Mouse (Mus musculus) layer of hippocampus, postnatal 36 days (tissue): ENCODE measurements around the gene Wdr26. TPM values are rescaled to one million over a fixed set of nuclear protein-coding genes. Genes with fewer than 3 reads are reported as not detected.

Experiments used
- DNase-seq, 2 experiments: peaks; one replicate each; pipeline ENCODE4 v3.0.0; 2022
- total RNA-seq, 2 experiments: library from RNA; stranded (reverse); gene quantifications; 2 replicates each; pipeline ENCODE4 v1.2.3; 2021

Gene Wdr26
- total RNA-seq, 2 experiments from 2014 or later = 119 to 122 TPM

DNA sequence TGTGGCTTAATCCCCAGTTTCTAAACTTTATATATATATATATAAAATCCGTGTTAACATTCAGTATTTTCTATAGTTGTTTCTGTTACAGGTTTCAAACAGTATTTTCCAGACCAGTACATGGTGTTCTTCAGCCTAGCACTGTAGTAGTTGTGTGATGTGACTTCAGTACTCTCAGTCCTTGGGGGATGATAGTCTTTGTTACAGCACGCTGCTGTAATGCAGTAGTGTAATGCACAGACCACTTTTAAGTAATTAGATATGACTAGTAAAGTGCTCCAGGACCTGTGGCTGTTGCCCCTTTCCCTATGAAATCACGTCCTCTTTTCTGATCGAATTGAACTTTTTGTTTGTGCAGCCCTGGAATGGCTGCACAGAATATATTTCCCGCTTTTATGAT lies 60.3 kb downstream of the Wdr26 start:
- no peak for DNase-seq

DNA sequence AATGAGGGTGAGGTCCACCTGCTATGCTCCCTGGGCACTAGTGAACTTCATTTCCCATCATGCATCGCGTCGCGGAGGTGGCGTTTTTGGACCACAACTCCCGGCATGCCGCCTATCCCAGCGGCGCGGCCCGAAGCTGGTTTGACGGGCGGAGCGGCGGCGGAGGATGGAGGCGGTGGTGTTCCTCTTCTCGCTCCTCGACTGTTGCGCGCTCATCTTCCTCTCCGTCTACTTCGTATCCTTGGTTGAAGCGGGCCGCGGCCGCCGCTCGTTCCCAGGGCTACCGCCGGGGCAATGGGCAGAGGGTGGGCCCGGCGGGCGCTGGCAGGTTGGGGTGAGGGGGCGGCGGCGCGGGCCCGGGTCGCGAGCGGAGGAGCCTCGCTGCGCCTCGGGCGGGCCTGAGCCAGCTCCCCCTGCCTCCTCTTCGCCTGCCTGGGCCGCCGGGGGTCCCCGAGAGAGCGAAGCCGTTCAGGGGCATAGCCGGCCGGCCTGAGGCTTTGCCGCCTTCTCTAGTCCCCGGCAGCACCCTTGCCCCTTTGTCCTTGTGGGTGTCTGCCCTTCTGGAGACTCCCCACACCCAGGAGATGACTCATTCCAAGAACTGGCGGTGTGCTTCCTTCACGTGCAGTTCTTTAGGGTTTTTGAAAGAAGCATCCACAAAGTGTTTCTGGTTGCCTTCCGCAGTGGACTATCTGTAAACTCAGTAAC lies 60.8 kb downstream of the Wdr26 start:
- peak; percentile 89 to 90 for DNase-seq

DNA sequence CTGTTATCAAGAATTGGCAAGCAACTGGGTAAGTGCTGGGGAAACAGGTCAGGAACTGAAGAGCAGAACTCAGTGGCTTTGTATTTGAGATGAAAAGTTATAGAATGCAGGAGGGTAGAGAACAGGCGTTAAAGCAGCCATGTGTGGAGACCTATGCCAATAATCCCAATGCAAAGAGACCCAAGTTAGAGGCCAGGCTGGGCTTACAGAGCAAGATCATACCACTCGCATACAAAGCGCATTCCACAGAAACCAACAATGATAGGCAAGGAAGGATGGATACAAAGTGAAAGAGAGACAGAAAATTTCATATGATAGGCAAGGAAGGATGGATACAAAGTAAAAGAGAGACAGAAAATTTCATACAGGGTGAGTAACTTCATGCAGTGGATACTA lies 61.4 kb downstream of the Wdr26 start:
- DNase-seq = no peak

DNA sequence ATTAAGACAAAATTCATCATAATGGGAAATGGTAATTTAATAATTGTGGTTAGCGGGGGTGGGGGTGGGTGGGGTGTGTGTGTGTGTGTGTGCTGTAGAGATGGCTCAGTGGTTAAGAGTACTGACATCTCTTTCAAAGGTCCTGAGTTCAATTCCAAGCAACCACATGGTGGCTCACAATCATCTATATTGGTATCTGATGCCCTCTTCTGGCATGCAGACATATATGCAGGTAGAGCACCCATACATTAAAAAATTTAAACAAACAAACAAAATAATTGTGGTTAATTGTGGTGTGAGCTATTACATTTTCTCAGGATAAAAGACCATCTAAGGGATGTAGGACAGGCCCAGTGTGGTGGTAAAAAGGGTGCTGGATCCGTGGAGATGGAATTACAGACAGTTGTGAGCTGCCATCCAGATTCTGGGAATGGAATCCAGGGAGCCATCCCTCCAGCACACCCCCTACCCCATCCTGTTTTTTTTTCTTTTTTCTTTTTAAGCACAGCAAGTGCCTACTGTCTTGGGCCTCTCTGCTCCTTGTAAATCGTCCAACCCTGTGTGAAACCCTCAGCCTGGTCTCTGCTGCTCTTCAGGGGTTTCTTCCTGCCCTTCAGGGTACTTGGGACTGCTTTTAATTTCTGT lies 62.3 kb downstream of the Wdr26 start:
- no peak for DNase-seq

DNA sequence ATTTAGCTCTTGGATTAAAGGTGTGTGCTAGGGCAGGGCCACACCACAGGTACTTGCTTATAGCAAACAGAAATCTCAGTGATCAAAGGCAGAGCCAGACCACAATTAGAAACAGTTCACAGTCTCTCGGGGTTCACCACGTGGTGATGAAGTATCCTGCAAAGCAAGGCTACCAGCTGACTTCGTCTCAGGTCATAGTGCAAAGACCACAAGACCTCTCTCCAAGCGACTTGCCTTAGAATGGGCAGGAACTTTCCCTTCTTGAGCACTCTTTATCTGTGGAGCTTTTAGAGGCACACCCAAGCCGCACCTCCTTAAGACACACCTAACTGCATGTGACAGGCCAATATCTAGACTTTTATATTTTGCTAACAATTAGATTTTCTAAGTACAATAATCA lies 63.3 kb downstream of the Wdr26 start:
- no peak for DNase-seq

DNA sequence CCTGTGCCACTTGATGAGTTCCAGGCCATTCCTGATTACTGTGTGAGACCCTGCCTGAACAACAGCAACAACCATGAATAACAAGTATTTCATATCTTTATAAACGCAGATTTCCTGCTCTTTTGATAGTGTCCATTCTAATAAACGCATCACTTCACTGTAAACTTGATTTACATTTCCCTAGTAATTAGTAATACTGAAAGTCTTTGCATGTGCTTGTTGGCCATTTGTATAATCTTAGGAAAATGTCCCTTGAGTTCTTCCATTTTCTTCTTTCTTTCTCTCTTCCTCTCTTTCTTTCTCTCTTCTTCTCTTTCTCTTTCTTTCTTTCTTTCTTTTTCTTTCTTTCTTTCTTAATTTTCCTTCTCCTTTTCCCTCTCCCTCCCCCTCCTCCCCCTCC lies 65.6 kb downstream of the Wdr26 start:
- no peak for DNase-seq

DNA sequence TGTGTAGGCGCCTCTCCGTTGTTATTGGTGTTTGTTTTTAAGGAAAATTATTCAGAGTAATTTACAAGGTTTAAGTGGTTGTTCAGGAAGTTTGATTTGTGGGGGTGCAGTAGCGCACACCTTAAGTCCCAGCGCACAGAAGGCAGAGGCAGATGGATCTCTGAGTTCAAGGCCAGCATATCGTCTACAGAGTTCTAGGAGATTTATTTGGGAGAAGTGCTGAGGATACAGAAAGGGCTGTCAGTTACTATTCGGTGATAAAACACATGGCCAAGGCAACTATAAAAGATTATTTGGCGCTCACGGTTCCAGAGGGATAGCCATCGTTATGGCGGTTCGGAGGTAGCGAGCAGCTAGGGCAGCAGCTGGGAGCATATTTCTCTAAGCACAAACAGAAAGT lies 66.8 kb downstream of the Wdr26 start:
- DNase-seq = no peak

DNA sequence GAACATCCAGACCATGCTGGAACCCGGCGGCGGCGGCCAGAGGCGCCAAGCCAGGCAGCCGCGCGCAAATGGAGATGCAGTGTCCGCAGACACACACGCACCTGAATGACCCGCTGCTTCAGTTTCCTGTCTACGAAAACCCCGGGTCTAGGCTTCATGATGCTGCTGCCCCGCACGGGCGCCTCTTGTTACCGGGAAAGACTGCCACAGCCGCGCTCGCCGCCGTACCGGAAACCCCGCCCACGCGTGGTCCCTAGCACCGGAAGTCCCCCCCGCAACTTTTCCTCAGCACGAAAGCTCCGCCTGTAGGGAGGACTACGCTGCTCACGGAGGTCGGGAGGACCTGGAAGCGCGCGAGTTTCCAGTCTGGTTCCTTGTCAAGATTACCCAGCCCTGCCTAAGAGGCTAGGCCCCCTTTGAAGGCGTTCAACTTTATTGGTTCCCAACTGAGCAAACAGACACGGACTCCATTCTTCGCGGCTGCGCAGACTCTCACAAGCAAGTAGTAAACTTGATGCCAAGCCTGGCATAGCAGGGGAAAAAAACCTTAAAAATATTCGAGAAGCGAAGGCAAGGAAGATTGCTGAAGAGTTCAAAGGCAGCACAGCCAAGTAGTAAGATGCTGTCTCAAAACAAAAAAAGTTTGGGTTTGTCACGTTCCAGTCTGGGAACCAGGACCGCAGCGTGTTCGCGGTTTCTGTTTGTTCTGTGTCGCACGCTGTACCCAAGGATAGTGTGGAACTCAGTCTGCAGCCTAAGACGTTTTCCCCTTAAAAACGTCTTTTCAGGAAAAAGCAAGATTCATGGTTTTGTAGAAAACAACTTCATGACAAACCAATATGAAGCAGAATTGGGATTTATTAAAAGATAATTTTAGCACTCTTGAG lies 67.6 kb downstream of the Wdr26 start, which contains the start of the genes Nvl and Cnih4:
Nvl (minus strand) TSS at position 255 of the 887 bp plus-strand sequence.
Cnih4 (plus strand) TSS at position 744 of the 887 bp plus-strand sequence.
- DNase-seq = peak; percentile 93

DNA sequence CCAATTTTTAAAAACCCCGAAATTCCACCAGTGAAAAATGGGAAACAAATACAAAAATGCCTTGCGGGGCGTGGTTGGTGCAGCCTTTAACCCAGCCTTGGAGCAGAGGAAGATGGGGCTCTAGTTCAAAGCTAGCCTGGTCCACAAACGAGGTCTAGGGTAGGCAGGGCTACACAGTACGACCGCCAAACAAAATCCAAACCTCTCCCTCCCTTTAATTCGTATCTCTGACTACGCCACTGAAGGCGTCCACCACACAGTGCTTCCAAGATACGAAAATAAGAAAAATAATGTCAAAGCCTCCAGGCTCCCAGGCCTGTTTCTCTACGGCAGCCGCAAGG lies 68.2 kb downstream of the Wdr26 start:
- DNase-seq = no peak

DNA sequence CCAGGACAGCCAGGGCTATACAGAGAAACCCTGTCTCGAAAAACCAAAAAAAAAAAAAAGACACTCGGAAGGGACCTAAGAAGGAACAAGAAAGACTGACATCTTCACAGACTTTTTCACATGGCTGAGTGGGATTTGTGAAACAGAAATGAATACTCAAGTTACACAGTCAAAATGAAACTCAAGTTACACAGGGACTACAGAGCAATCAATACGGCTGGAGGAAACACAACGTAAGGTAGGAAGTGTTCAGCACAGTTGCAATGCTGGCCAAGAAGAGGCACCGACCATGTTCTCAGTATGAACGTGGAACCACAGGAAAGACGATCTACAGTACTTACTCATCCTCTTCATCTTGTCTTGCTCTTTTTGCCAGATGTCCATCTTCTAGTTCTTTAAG lies 73.1 kb downstream of the Wdr26 start:
- DNase-seq = no peak

DNA sequence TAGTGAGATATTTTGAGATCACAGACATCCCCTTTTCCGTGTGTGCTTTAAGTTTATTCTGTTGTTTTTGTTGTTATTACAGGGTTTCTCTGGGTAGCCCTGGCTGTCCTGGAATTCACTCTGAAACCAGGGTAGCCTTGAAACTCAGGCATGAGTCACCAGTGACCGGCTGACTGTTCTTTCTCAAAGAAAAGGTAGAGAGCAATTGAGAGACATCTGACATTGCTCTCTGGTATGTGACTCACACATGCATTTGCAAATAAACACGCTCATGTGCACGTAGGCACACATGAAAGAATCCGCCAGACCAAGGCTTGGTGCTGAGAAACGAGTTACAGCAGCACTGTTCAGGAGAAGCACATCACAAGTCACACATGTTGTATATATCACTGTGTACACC lies 79.9 kb downstream of the Wdr26 start:
- DNase-seq = no peak

DNA sequence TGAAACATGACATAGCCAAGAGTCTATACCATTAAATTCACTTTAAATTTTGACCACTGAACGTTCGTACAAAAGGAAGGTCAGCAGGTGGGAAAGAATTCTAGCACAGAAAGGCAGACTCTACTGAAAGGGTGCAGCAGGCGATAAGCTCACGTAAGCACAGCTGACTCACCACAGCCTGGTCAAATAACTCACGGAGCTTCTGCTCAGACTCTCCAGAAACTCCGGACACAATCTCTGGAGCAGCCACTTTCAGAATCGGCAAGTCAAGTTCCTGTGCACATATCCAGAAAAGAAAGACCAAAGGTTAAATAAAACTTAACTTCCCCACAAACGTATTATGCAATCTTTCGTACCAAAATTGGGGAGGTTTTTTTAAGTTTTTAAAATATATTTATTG lies 85.0 kb downstream of the Wdr26 start:
- DNase-seq = no peak

DNA sequence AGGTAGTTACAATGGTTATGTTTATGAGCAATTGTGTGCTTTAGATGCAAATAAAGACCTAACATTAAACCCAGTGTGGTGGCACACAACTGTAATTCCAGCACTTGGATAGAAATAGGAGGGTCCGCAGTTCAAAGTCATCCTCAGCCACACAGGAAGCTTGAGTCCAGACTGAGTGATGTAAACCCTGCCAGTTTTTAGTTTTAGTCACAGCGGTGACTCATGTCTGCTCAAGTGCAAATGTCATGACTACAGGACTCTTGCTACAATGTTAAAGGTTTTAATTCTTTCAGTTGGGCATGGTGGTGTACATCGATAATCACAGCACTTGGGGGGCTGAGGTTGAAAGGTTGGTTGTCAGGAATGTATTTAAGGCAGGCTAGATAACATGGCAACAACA lies 85.9 kb downstream of the Wdr26 start:
- no peak for DNase-seq

DNA sequence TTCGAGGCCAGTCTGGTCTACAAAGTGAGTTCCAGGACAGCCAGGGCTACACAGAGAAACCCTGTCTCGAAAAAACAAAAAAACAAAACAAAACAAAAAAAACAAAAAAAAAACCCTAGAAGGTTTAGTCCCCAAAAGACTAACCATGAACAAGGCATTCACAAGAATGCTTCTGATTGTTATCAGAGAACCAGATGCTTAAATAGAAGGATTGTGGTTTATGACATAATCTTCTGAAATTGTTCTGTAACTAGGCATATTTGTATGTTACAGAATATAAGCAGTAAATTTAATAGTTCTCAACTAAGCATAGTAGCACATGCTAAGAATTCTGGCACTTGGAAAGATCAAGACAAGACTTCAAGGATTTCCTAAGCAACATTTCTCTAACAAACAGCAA lies 87.7 kb downstream of the Wdr26 start:
- DNase-seq = no peak

Other genes starting within 250 kb of the Wdr26 start
- gene Ephx1, start 191.1 kb downstream of the Wdr26 start, total RNA-seq = 10 to 100 TPM; 27.1 to 30.8 TPM
- gene 9130409I23Rik, start 160.8 kb downstream of the Wdr26 start, total RNA-seq = not detected
- 10 to 100 TPM; 32.4 to 38.1 TPM for gene Nvl, start 67.8 kb downstream of the Wdr26 start, total RNA-seq
- 10 to 100 TPM; 28.7 to 33.1 TPM for gene Cnih4, start 67.3 kb downstream of the Wdr26 start, total RNA-seq
- 10 to 100 TPM; 53.4 to 66.8 TPM for gene Cnih3, start 140.6 kb upstream of the Wdr26 start, total RNA-seq